Mouse (Mus musculus) kidney, embryonic 14.5 days (tissue): ENCODE measurements at regions not wholly inside any gene's neighbourhood (a gene's known extent, or its start where the extent isn't known, plus 50 kb on each side); places are given as distances from the start of the nearest gene placed in this dataset.
A peak's percentile ranks its signal among the peaks of the same experiment; 100 is the strongest.

Experiments used
- ATAC-seq: fragments of 200-750 bp; cut with Nextera tagmentation; 2 replicates; pipeline ENCODE4 v1.8.0; 2017; ENCODE audit warnings: moderate number of reproducible peaks, mild to moderate bottlenecking, moderate TSS enrichment, moderate library complexity; ENCODE audit not compliant: low FRiP score, low TSS enrichment
- H3K27ac ChIP-seq: fragments of 300-500 bp; sonication (generic); 2 replicates; pipeline ENCODE4 v1.5.1; 2014; ENCODE audit warnings: low read depth, mild to moderate bottlenecking, low read length, moderate library complexity, mixed read lengths
- H3K27me3 ChIP-seq: fragments of 300-500 bp; sonication (generic); 2 replicates; pipeline ENCODE4 v1.6.1; 2014; ENCODE audit warnings: mild to moderate bottlenecking, low read length; ENCODE audit not compliant: control insufficient read depth, insufficient read depth
- H3K36me3 ChIP-seq: fragments of 300-500 bp; sonication (generic); 2 replicates; pipeline ENCODE4 v1.6.1; 2014; ENCODE audit warnings: low read length, mixed read lengths; ENCODE audit not compliant: control insufficient read depth, insufficient read depth
- H3K4me1 ChIP-seq: fragments of 300-500 bp; sonication (generic); 2 replicates; pipeline ENCODE4 v1.6.1; 2014; ENCODE audit warnings: low read length, mixed read lengths; ENCODE audit not compliant: control insufficient read depth, insufficient read depth
- H3K4me2 ChIP-seq: fragments of 300-500 bp; sonication (generic); replicated peaks from 2 replicates; pipeline ENCODE4 v1.6.1; 2014; ENCODE audit warnings: low read depth, mild to moderate bottlenecking, low read length
- H3K4me3 ChIP-seq: fragments of 300-500 bp; sonication (generic); 2 replicates; pipeline ENCODE4 v1.5.1; 2014; ENCODE audit warnings: mild to moderate bottlenecking, low read length
- H3K9ac ChIP-seq: fragments of 300-500 bp; sonication (generic); 2 replicates; pipeline ENCODE4 v1.6.1; 2014; ENCODE audit warnings: low read depth, mild to moderate bottlenecking, low read length, moderate library complexity
- H3K9me3 ChIP-seq: fragments of 300-500 bp; sonication (generic); 2 replicates; pipeline ENCODE4 v1.6.1; 2016; ENCODE audit warnings: low read length; ENCODE audit not compliant: control insufficient read depth
- WGBS: fragments of 180-500 bp; shearing (Covaris S2); extraction: QIAGEN DNeasy Blood & Tissue Kit; methylation state at CpG from one replicate; pipeline ENCODE4 v1.1.7; 2014; 5-methylcytosine and 5-hydroxymethylcytosine counted together

DNA sequence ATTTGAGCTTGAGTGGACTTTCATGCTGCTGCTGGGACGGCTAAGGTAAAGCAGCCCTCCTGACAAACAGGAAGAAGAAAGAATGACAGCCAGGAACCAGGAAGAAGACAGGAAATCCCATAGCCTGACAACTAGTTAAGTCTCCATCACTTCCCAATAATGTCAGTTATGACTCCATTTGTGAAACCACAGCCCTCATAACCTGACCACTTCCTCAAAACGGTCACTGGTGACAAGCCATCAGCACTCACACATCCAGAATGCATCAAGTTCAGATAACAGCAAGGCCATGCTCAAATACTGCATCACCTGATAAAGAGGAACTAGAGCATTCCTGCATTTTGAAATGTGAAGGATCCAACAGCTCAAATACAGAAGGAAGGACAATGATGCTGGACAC is 288.3 kb downstream of the Zfp706 start:
- no peak overlapping the region for H3K4me2 ChIP-seq
- H3K9me3 ChIP-seq, result no peaks in the 10 kb centered on the region
- no peaks in the 10 kb centered on the region for H3K36me3 ChIP-seq
- H3K9ac ChIP-seq, result no peak overlapping the region
- H3K4me1 ChIP-seq, result peaks cover 8% of the 10 kb centered on the region; the same call in 1 of the 2 replicates
- no peak overlapping the region for H3K4me3 ChIP-seq
- WGBS, result 63% methylated on average over 2 of the region's 2 CpGs
- no peak for ATAC-seq
- no peaks in the 10 kb centered on the region for H3K27me3 ChIP-seq
- no peak overlapping the region for H3K27ac ChIP-seq

DNA sequence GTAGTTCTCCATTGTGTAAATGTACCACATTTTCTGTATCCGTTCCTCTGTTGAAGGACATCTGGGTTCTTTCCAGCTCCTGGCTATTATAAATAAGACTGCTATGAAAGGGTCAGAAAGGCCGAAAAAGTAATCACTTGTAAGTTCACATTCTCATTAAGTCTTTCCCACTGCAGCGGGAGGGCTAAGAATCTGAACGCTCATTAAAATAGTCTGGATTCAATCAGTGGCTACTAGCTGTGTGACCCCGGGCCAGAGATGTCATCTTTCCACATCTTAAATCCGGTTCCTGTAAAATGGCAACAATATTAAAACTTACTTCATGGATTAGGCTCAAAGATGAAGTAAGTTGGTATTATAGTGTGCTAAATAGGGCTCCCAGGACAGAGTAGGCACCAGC is 289.7 kb downstream of the Zfp706 start:
- H3K4me1 ChIP-seq, result peaks cover 8% of the 10 kb centered on the region; the same call in 1 of the 2 replicates
- 71% methylated on average over 6 of the region's 6 CpGs for WGBS

DNA sequence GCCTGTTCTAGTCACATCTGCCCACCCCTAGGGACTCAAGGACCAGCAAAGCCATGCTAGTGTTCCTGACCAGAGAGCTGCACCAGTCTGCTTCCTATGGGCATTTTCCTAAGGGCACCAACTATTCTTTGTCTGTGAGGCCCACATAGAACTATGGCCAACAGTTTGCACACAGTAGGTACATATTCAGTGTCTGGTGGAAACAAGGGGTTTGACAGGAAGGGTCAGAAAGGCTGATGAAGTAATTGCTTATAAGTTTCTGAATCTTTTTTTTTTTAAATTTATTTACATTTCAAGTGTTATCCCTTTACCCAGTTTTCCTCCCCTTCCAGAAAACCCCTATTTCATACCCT is 290.9 kb downstream of the Zfp706 start:
- H3K27me3 ChIP-seq, result no peaks in the 10 kb centered on the region
- H3K27ac ChIP-seq, result peak overlapping the region; percentile 78; the same call in 1 of the 2 replicates
- 0 out of 2 replicates have a peak overlapping the region, but pooled peaks have one; percentile 9 for H3K9ac ChIP-seq
- peak overlapping the region; percentile 27; the same call in 1 of the 2 replicates for H3K4me3 ChIP-seq
- no peaks in the 10 kb centered on the region for H3K36me3 ChIP-seq
- no peaks in the 10 kb centered on the region for H3K9me3 ChIP-seq
- peak overlapping the region; percentile 32; the same call in 1 of the 2 replicates for H3K4me2 ChIP-seq
- no peak for ATAC-seq
- H3K4me1 ChIP-seq, result peaks cover 8% of the 10 kb centered on the region; the same call in 1 of the 2 replicates

More for the DNA sequence above, 289.7 kb downstream of the Zfp706 start:
- no peak overlapping the region for H3K9ac ChIP-seq
- no peaks in the 10 kb centered on the region for H3K36me3 ChIP-seq
- ATAC-seq, result no peak
- no peaks in the 10 kb centered on the region for H3K9me3 ChIP-seq
- H3K4me3 ChIP-seq, result no peak overlapping the region
- no peak overlapping the region for H3K4me2 ChIP-seq
- no peak overlapping the region for H3K27ac ChIP-seq
- no peaks in the 10 kb centered on the region for H3K27me3 ChIP-seq

GRCm38 (mm10) chr15:36715745-36716685 is 291.6 kb downstream of the Zfp706 start:
- Histone ChIP-seq H3K27ac (peak overlapping the region; percentile 78; the same call in 1 of the 2 replicates), H3K4me2 (peak overlapping the region; percentile 32), H3K9me3 (no peaks in the 10 kb centered on the region), H3K4me3 (peak overlapping the region; percentile 27), H3K27me3 (no peaks in the 10 kb centered on the region), H3K4me1 (peaks cover 8% of the 10 kb centered on the region; the same call in 1 of the 2 replicates), H3K9ac (0 out of 2 replicates have a peak overlapping the region, but pooled peaks have one; percentile 9), H3K36me3 (no peaks in the 10 kb centered on the region)
- peak; percentile 87 for ATAC-seq
- 16% methylated on average over 26 of the region's 26 CpGs for WGBS

DNA sequence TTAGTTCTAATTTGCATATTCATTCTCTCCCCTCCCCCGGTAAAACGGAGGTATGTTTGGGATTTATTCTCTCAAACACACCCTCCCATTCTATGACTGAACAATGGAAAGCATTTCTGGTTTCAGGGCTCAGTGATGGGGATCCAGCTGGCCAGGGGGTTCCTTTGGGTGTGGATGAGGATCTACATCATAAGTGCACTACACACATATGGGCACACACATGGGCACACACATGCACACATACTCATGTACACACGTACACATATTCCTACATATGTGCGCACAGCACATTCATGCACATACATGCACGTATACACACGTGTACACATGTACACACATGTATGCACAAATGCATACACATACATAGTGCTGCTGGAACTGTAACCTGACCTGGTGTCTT is 292.4 kb downstream of the Zfp706 start:
- Histone ChIP-seq H3K4me3 (no peak overlapping the region), H3K4me1 (peaks cover 8% of the 10 kb centered on the region; the same call in 1 of the 2 replicates), H3K36me3 (no peaks in the 10 kb centered on the region), H3K9me3 (no peaks in the 10 kb centered on the region), H3K27ac (no peak overlapping the region), H3K9ac (no peak overlapping the region), H3K27me3 (no peaks in the 10 kb centered on the region), H3K4me2 (no peak overlapping the region)
- 0 out of 2 replicates have a peak, but pooled peaks have one; percentile 16 for ATAC-seq
- 91% methylated on average over 6 of the region's 6 CpGs for WGBS

DNA sequence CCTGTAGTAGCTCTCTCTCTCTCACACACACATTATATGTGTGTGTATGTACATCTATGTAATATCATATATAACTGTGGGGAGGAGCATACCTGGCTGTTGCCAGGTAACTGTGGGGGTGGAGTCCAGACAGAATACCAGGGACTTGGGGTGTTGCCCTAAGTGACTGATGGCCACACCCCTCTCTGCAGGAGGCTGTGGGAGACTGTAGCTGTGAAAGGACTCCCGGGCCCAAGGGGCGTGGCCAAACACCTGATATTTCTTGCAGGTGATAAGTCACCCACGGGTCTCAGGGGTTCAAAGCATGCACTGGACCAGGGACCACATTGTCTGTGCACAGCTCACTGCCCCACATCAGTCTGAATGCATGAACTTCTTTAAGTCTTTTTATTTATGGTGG is 297.8 kb downstream of the Zfp706 start:
- ATAC-seq, result no peak
- Histone ChIP-seq H3K4me1 (no peaks in the 10 kb centered on the region), H3K36me3 (no peaks in the 10 kb centered on the region), H3K4me2 (no peak overlapping the region), H3K4me3 (no peak overlapping the region), H3K27me3 (no peaks in the 10 kb centered on the region), H3K9me3 (no peaks in the 10 kb centered on the region), H3K27ac (no peak overlapping the region), H3K9ac (no peak overlapping the region)
- WGBS, result 58% methylated on average over 3 of the region's 3 CpGs

- no peak overlapping the region for H3K9ac ChIP-seq
- H3K27ac ChIP-seq, result no peak overlapping the region
- H3K36me3 ChIP-seq, result no peaks in the 10 kb centered on the region
- no peaks in the 10 kb centered on the region for H3K4me1 ChIP-seq
- H3K4me2 ChIP-seq, result no peak overlapping the region
- H3K9me3 ChIP-seq, result no peaks in the 10 kb centered on the region
- H3K4me3 ChIP-seq, result no peak overlapping the region
- WGBS, result 10% methylated on average over 3 of the region's 3 CpGs
- H3K27me3 ChIP-seq, result no peaks in the 10 kb centered on the region
- peak; percentile 32; the same call in 1 of the 2 replicates for ATAC-seq
Measured at GRCm38 (mm10) chr15:36708471-36708870, 299.1 kb downstream of the Zfp706 start.

GRCm38 (mm10) chr15:36705990-36706389 is 301.6 kb downstream of the Zfp706 start:
- H3K9ac ChIP-seq, result no peak overlapping the region
- H3K36me3 ChIP-seq, result no peaks in the 10 kb centered on the region
- peak; percentile 71 for ATAC-seq
- no peak overlapping the region for H3K27ac ChIP-seq
- no peaks in the 10 kb centered on the region for H3K4me1 ChIP-seq
- no peaks in the 10 kb centered on the region for H3K27me3 ChIP-seq
- H3K4me3 ChIP-seq, result no peak overlapping the region
- no peak overlapping the region for H3K4me2 ChIP-seq
- 18% methylated on average over 4 of the region's 4 CpGs for WGBS
- H3K9me3 ChIP-seq, result no peaks in the 10 kb centered on the region

GRCm38 (mm10) chr15:36705391-36705790 is 302.2 kb downstream of the Zfp706 start:
- ATAC-seq, result no peak
- H3K4me3 ChIP-seq, result no peak overlapping the region
- 20% methylated on average over 2 of the region's 2 CpGs for WGBS

More at GRCm38 (mm10) chr15:36705391-36705790, 302.2 kb downstream of the Zfp706 start:
- no peaks in the 10 kb centered on the region for H3K4me1 ChIP-seq
- H3K9me3 ChIP-seq, result no peaks in the 10 kb centered on the region
- no peaks in the 10 kb centered on the region for H3K27me3 ChIP-seq
- no peaks in the 10 kb centered on the region for H3K36me3 ChIP-seq
- no peak overlapping the region for H3K4me2 ChIP-seq
- no peak overlapping the region for H3K27ac ChIP-seq
- no peak overlapping the region for H3K9ac ChIP-seq
